Mouse (Mus musculus) layer of hippocampus, postnatal 36 days (tissue): Measurements from ENCODE around the gene Ccsap. TPM values are rescaled to one million over a fixed set of nuclear protein-coding genes. Genes with fewer than 3 reads are reported as not detected.

Experiments used
- DNase-seq, 2 experiments: peaks; one replicate each; pipeline ENCODE4 v3.0.0; 2022
- total RNA-seq, 2 experiments: library from RNA; stranded (reverse); gene quantifications; 2 replicates each; pipeline ENCODE4 v1.2.3; 2021

The Ccsap gene
- total RNA-seq, 2 experiments from 2014 or later = 56.1 to 56.4 TPM

GRCm38 (mm10) chr8:123804586-123804985, 55.4 kb downstream of the Ccsap start:
- DNase-seq = no peak

GRCm38 (mm10) chr8:123803639-123804038, 56.4 kb downstream of the Ccsap start:
- DNase-seq = no peak

GRCm38 (mm10) chr8:123801538-123801937, 58.5 kb downstream of the Ccsap start:
- no peak for DNase-seq

DNA sequence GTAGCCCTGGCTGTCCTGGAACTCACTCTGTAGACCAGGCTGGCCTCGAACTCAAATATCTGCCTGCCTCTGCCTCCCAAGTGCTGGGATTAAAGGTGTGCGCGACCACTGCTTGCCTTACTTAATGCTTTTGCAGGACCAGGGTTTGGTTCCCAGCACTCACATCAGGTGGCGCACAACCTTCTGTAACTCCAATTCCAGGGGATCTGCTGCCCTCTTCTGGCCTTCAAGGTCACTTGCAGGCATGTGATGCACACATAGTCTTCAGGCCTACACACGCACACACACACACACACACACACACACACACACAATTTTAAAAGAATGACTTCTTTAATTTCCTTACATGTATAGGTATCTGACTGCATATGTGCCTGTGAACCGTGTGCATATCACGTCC, 59.1 kb downstream of the Ccsap start:
- no peak for DNase-seq

DNA sequence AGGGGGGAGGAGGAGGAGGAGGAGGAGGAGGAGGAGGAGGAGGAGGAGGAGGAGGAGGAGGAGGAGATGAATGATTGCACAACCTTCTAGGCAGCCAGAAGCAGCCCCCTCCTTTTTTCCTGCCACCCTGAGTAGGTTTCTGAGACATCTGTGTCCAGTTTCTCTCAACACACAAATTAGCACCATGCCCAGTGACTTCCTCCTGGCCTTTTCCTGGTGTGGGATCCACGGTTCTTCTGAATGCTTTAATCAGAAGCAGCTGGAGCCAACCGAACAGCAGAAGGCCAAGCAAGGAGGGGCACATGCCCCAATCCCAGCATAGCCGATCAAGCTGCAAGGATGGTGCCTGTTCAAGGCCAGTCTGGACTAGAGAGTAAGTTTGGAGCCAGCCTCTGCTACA, 60.1 kb downstream of the Ccsap start:
- no peak for DNase-seq

GRCm38 (mm10) chr8:123799434-123799833, 60.6 kb downstream of the Ccsap start:
- no peak for DNase-seq

- no peak for DNase-seq
These were observed 62.1 kb downstream of the Ccsap start for GRCm38 (mm10) chr8:123797928-123798327.

GRCm38 (mm10) chr8:123796758-123797157, 63.3 kb downstream of the Ccsap start:
- no peak for DNase-seq

DNA sequence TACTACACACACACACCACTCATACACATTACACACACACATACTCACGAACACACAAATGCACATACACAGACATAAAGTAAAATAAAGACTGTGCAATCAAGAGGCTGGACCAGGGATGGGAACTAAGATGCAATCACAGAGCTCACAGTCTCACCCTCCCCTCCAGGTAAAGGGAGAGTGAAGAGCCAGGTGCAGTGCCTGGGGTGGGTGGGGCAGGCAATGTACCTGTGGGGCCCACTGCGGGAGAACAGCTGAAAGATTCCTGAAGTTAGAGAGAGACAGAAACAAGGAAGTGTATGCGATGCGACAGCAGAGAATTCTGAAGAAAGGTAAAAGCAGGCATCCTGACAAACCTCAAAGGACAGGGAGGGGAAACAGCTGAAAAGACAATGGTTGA, 65.2 kb downstream of the Ccsap start:
- no peak for DNase-seq

DNA sequence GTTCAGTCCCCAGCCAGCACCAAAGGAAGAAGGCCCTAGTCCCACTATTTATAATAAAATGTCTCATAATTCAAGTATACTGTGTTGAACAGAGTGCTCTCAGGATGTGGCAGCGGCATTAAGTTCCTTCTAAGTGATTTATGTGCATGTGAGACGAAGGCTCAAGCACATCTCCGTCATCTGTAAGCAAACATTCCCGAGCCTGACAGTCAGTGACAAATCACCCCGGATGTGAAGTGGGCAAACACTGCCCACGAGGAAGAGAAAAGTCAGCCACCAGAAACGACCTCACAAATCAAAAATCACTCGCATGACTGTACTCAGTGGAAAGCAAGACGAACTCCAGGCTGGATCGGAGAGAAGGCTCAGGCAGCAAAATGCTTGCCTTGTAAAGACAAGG, 66.1 kb downstream of the Ccsap start:
- DNase-seq = no peak

DNA sequence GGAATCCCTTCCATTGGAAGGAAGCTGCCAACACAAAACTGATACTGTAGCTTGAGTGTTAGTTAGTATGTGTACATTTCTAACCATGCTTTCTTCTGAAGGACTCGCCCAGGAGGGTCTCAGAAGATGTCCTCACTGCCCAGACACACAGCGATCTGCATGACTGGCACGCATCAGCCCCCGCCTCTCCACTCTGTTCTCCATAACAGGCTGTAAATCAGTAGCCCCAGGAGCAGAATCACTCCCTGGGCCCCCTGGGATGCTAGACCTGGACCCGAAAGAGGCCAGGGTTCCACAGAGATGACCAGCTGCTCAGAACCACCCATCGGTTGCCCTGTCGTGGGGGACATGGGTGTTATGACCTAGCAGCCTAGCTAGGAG, 68.2 kb downstream of the Ccsap start:
- no peak for DNase-seq

GRCm38 (mm10) chr8:123791101-123791844, 68.7 kb downstream of the Ccsap start:
- DNase-seq = no peak

Other genes with a start within 250 kb of the Ccsap start
- 10 to 100 TPM; 36.0 to 45.7 TPM for gene Rhou, start 206.3 kb downstream of the Ccsap start, total RNA-seq
- gene Rab4a, start 54.2 kb downstream of the Ccsap start, total RNA-seq = 10 to 100 TPM; 42.3 to 42.8 TPM
- 1 to 10 TPM; 6.4 to 7.6 TPM for gene Acta1, start 34.5 kb upstream of the Ccsap start, total RNA-seq
- gene Nup133, start 89.1 kb upstream of the Ccsap start, total RNA-seq = 10 to 100 TPM; 21.8 to 22.2 TPM
- gene Abcb10, start 122.9 kb upstream of the Ccsap start, total RNA-seq = 10 to 100 TPM; 18.5 to 18.8 TPM
- 10 to 100 TPM; 19.6 to 20.8 TPM for gene Taf5l, start 161.2 kb upstream of the Ccsap start, total RNA-seq
- gene Urb2, start 161.3 kb upstream of the Ccsap start, total RNA-seq = 10 to 100 TPM; 11.8 to 12.5 TPM